26 mouse cellular contexts compared by ENCODE assay signal in genomic region chr5:88604641-88605358, GRCm38 (mm10). TPM values are rescaled to one million over a fixed set of nuclear protein-coding genes. Genes with fewer than 3 reads are reported as not detected.
A peak's percentile ranks its signal among the peaks of the same experiment; 100 is the strongest.
DNase-seq lines count a peak whose midpoint lies in the region; ATAC-seq lines count a peak whose summit lies in the region.
"Had no signal": no experiment of that assay in that cellular context is flagged by ENCODE, and none has a peak within 500 bp of the region (broad histone marks: within the 10 kb centered on the region; RNA-seq: fewer than 3 reads in every experiment).

No protein-coding gene starts in this region.

- ATAC-seq in heart, embryonic 12.5 days (ENCODE audit: insufficient number of reproducible peaks, low FRiP score), result no peak
- peak; percentile 81 for ATAC-seq in kidney, embryonic 16.5 days (ENCODE audit: low FRiP score, low TSS enrichment)
- peak; percentile 14 for ATAC-seq in inflammation-experienced regulatory T-cells, adult 6 months
- no peak for ATAC-seq in megakaryocyte progenitor cell, adult 5-6 weeks (replicated peaks; ENCODE audit: poor library complexity)
- ATAC-seq: activated CD4-positive, CD25-positive, alpha-beta regulatory T cell, adult 4 months; forebrain, embryonic 13.5 days; intestine, embryonic 16.5 days; liver, postnatal 0 days; lung, postnatal 0 days; Patski had no signal

- DNase-seq in heart, adult 11 months, result peak; percentile 61
- DNase-seq in kidney, postnatal 25 days, result no peak
- peak; percentile 36 for DNase-seq in 416B (ENCODE audit: low read depth)
- DNase-seq: cerebellum, adult 18-20 months; cerebellum, postnatal 14 days; gastrocnemius, postnatal 10 days; heart, postnatal 10 days; kidney, adult 9 months; liver, postnatal 0 days had no signal

- H3K9me3 ChIP-seq in heart, embryonic 12.5 days (replicated peaks), result no peaks in the 10 kb centered on the region
- no peaks in the 10 kb centered on the region for H3K9me3 ChIP-seq in kidney, embryonic 16.5 days (ENCODE audit: low read length)
- H3K9me3 ChIP-seq: forebrain, embryonic 13.5 days; G1E; midbrain, embryonic 12.5 days; stomach, embryonic 15.5 days had no signal

- H3K36me3 ChIP-seq in heart, embryonic 12.5 days, result no peaks in the 10 kb centered on the region
- H3K36me3 ChIP-seq in kidney, embryonic 16.5 days (ENCODE audit: insufficient read depth, low read length), result no peaks in the 10 kb centered on the region
- H3K36me3 ChIP-seq: G1E; stomach, embryonic 15.5 days had no signal

- peaks cover 10% of the 10 kb centered on the region; the same call in 1 of the 2 replicates for H3K4me1 ChIP-seq in heart, embryonic 12.5 days (replicated peaks)
- peaks cover 14% of the 10 kb centered on the region for H3K4me1 ChIP-seq in kidney, embryonic 16.5 days (ENCODE audit: insufficient read depth, low read length)
- H3K4me1 ChIP-seq: forebrain, embryonic 13.5 days; midbrain, embryonic 12.5 days; stomach, embryonic 15.5 days had no signal

- no peaks in the 10 kb centered on the region for H3K27me3 ChIP-seq in heart, embryonic 12.5 days (replicated peaks)
- H3K27me3 ChIP-seq in kidney, embryonic 16.5 days (ENCODE audit: insufficient read depth, low read length), result no peaks in the 10 kb centered on the region
- H3K27me3 ChIP-seq: forebrain, embryonic 13.5 days; midbrain, embryonic 12.5 days; Patski; stomach, embryonic 15.5 days had no signal

- H3K9ac ChIP-seq in heart, embryonic 12.5 days, result no peak overlapping the region
- no peak overlapping the region for H3K9ac ChIP-seq in kidney, embryonic 16.5 days (replicated peaks; ENCODE audit: low read length)
- H3K9ac ChIP-seq: forebrain, embryonic 13.5 days; hindbrain, embryonic 14.5 days; liver, postnatal 0 days; midbrain, embryonic 12.5 days; stomach, embryonic 15.5 days had no signal

- no peak overlapping the region for H3K27ac ChIP-seq in heart, embryonic 12.5 days (ENCODE audit: poor library complexity, severe bottlenecking)
- 0 out of 2 replicates have a peak overlapping the region, but pooled peaks have one; percentile 29 for H3K27ac ChIP-seq in kidney, embryonic 16.5 days (ENCODE audit: low read length)
- H3K27ac ChIP-seq: forebrain, embryonic 13.5 days; hindbrain, embryonic 14.5 days; layer of hippocampus, adult 2 months; macrophage; midbrain, embryonic 12.5 days; stomach, embryonic 15.5 days had no signal

- H3K4me2 ChIP-seq in heart, embryonic 12.5 days, result no peak overlapping the region
- H3K4me2 ChIP-seq in kidney, embryonic 16.5 days (replicated peaks; ENCODE audit: low read depth, low read length), result no peak overlapping the region
- H3K4me2 ChIP-seq: forebrain, embryonic 13.5 days; heart, embryonic 11.5 days; hindbrain, embryonic 14.5 days; liver, embryonic 11.5 days; midbrain, embryonic 12.5 days; stomach, embryonic 15.5 days had no signal

- WGBS in heart, embryonic 12.5 days, result 87% methylated on average over 7 of the region's 7 CpGs
- WGBS in kidney, embryonic 16.5 days, result 72% methylated on average over 7 of the region's 7 CpGs

- H3K4me3 ChIP-seq in heart, embryonic 12.5 days, result no peak overlapping the region
- H3K4me3 ChIP-seq in kidney, embryonic 16.5 days (ENCODE audit: low read length), result no peak overlapping the region
- H3K4me3 ChIP-seq: forebrain, embryonic 13.5 days; layer of hippocampus, adult 2 months; midbrain, embryonic 12.5 days; stomach, embryonic 15.5 days had no signal

RNA-seq across cellular contexts. Expression of gene Rufy3, which starts 40.0 kb away (rescaled TPM):
- 15.2 and 15.9 TPM in 2 replicates for polyA plus RNA-seq in heart, embryonic 12.5 days (2016; fragmentation: Nextera tagmentation; extraction: Ambion mirVana)
- 15.3 and 16.8 TPM in 2 replicates for polyA plus RNA-seq in kidney, embryonic 16.5 days (2015; fragmentation: Nextera tagmentation; extraction: Ambion mirVana)
- polyA plus RNA-seq in inflammation-experienced regulatory T-cells, adult 6 months (2017; shearing (Covaris generic)), result 1 to 10 TPM; 2.2 to 3.8 (median 3.7) TPM
- 6.8 and 7.1 TPM in 2 replicates for total RNA-seq in megakaryocyte progenitor cell, adult 5-6 weeks (2015)
- total RNA-seq in megakaryocyte progenitor cell, adult 5-6 weeks (2017), result 13.0 and 18.7 TPM in 2 replicates

RNA-seq across cellular contexts. Expression of gene Utp3, which starts 50.5 kb away (rescaled TPM):
- polyA plus RNA-seq in heart, embryonic 12.5 days (2016; fragmentation: Nextera tagmentation; extraction: Ambion mirVana), result 47.4 and 49.1 TPM in 2 replicates
- 73.1 and 78.0 TPM in 2 replicates for polyA plus RNA-seq in kidney, embryonic 16.5 days (2015; fragmentation: Nextera tagmentation; extraction: Ambion mirVana)
- 10 to 100 TPM; 84.0 to 91.4 (median 88.5) TPM for polyA plus RNA-seq in inflammation-experienced regulatory T-cells, adult 6 months (2017; shearing (Covaris generic))
- total RNA-seq in megakaryocyte progenitor cell, adult 5-6 weeks (2015), result 87.9 and 92.8 TPM in 2 replicates
- total RNA-seq in megakaryocyte progenitor cell, adult 5-6 weeks (2017), result 55.1 and 71.4 TPM in 2 replicates

Comparison
In these comparisons a context has a peak if more than half of its experiments do, and no peak if none do; other contexts are left out.
1. DNase-seq: peak in heart, adult 11 months (single experiment) and 416B (single experiment); none in kidney, postnatal 25 days (0 of 2).
2. ATAC-seq: peak in kidney, embryonic 16.5 days (single experiment) and inflammation-experienced regulatory T-cells, adult 6 months (single experiment); none in heart, embryonic 12.5 days (single experiment) and megakaryocyte progenitor cell, adult 5-6 weeks (single experiment).